ENCODE assay signal across 10 mouse cellular contexts in genomic region chr4:125915166-125915565, GRCm38 (mm10).
DNase-seq lines count a peak whose midpoint lies in the region; TF ChIP-seq lines count a peak whose summit lies in the region.
"Had no signal": no experiment of that assay in that cellular context is flagged by ENCODE, and none has a peak within 500 bp of the region (broad histone marks: within the 10 kb centered on the region; RNA-seq: fewer than 3 reads in every experiment).

No protein-coding gene starts in this region.

- no peaks in the 10 kb centered on the region for H3K9me3 ChIP-seq in ES-Bruce4 (replicated peaks; ENCODE audit: control insufficient read depth, insufficient read depth, low read length, poor library complexity, severe bottlenecking)
- H3K9me3 ChIP-seq: embryonic facial prominence, embryonic 15.5 days; liver, embryonic 15.5 days had no signal

- H3K27ac ChIP-seq in ES-Bruce4 (ENCODE audit: insufficient read depth, low read length), result no peak overlapping the region
- H3K27ac ChIP-seq: embryonic facial prominence, embryonic 15.5 days; liver, embryonic 15.5 days had no signal

- H3K4me3 ChIP-seq in ES-Bruce4 (ENCODE audit: low read depth, low read length), result no peak overlapping the region
- H3K4me3 ChIP-seq: embryonic facial prominence, embryonic 15.5 days; liver, embryonic 15.5 days had no signal

- H3K36me3 ChIP-seq in ES-Bruce4 (ENCODE audit: control insufficient read depth, insufficient read depth, low read length, poor library complexity, severe bottlenecking), result no peaks in the 10 kb centered on the region
- H3K36me3 ChIP-seq: embryonic facial prominence, embryonic 15.5 days; liver, embryonic 15.5 days had no signal

- no peak overlapping the region for H3K9ac ChIP-seq in ES-Bruce4 (ENCODE audit: low read depth, poor library complexity, severe bottlenecking)
- H3K9ac ChIP-seq: embryonic facial prominence, embryonic 15.5 days; liver, embryonic 15.5 days had no signal

- no peaks in the 10 kb centered on the region for H3K4me1 ChIP-seq in ES-Bruce4 (ENCODE audit: control insufficient read depth, insufficient read depth, low read length)
- H3K4me1 ChIP-seq: liver, embryonic 15.5 days had no signal

- peak; percentile 32 to 36 for DNase-seq in kidney, postnatal 4 days
- DNase-seq in kidney, adult 9 months, result no peak
- DNase-seq in 416B (ENCODE audit: low read depth), result peak; percentile 11
- peak; percentile 3 for DNase-seq in induced T-regulatory cell, adult 2 months (ENCODE audit: low read depth)
- DNase-seq in heart, adult 11 months, result no peak
- DNase-seq in spleen, postnatal 14 days (ENCODE audit: low spot score in 2 of 2), result no peak
- DNase-seq: thymus, adult 18-20 months had no signal

- peak; percentile 70 for TF ChIP-seq CTCF in ES-Bruce4 (IDR thresholded peaks at IDR 0.05; ENCODE audit: low read depth, low read length)

- TF ChIP-seq POLR2A in ES-Bruce4 (IDR thresholded peaks at IDR 0.05; ENCODE audit: insufficient read depth, low read length), result no peak

- H3K27me3 ChIP-seq in ES-Bruce4 (ENCODE audit: control insufficient read depth, insufficient read depth, low read length, poor library complexity, severe bottlenecking), result no peaks in the 10 kb centered on the region

- no peak for TF ChIP-seq EP300 in ES-Bruce4 (IDR thresholded peaks at IDR 0.05; ENCODE audit: insufficient read depth, low read depth, low read length)

Comparison
In these comparisons a context has a peak if more than half of its experiments do, and no peak if none do; other contexts are left out.
1. DNase-seq: peak in kidney, postnatal 4 days (2 of 2), 416B (single experiment) and induced T-regulatory cell, adult 2 months (single experiment); none in kidney, adult 9 months (single experiment), heart, adult 11 months (single experiment) and spleen, postnatal 14 days (0 of 2).